Mouse (Mus musculus) intestine, embryonic 16.5 days (tissue): ENCODE results near the gene 4930452B06Rik. TPM values are rescaled to one million over a fixed set of nuclear protein-coding genes. Genes with fewer than 3 reads are reported as not detected.

Experiments used
- ATAC-seq: fragments of 200-750 bp; cut with Nextera tagmentation; 2 replicates; pipeline ENCODE4 v1.8.0; 2017; ENCODE audit warnings: moderate TSS enrichment, moderate library complexity
- H3K27ac ChIP-seq: fragments of 300-500 bp; sonication (generic); 2 replicates; pipeline ENCODE4 v1.5.1; 2014; ENCODE audit warnings: mild to moderate bottlenecking, low read length
- H3K27me3 ChIP-seq: fragments of 300-500 bp; sonication (generic); replicated peaks from 2 replicates; pipeline ENCODE4 v1.6.1; 2014; ENCODE audit warnings: low read length, control low read depth, mixed read lengths; ENCODE audit not compliant: control insufficient read depth, insufficient read depth
- H3K36me3 ChIP-seq: fragments of 300-500 bp; sonication (generic); 2 replicates; pipeline ENCODE4 v1.6.1; 2014; ENCODE audit warnings: low read length, control low read depth; ENCODE audit not compliant: control insufficient read depth, insufficient read depth
- H3K4me1 ChIP-seq: fragments of 300-500 bp; sonication (generic); 2 replicates; pipeline ENCODE4 v1.6.1; 2014; ENCODE audit warnings: low read length, control low read depth, mixed read lengths; ENCODE audit not compliant: control insufficient read depth, insufficient read depth
- H3K4me2 ChIP-seq: fragments of 300-500 bp; sonication (generic); 2 replicates; pipeline ENCODE4 v1.6.1; 2014; ENCODE audit warnings: low read depth, low read length, control low read depth
- H3K4me3 ChIP-seq: fragments of 300-500 bp; sonication (generic); 2 replicates; pipeline ENCODE4 v1.5.1; 2014; ENCODE audit warnings: mild to moderate bottlenecking, low read length
- H3K9ac ChIP-seq: fragments of 300-500 bp; sonication (generic); 2 replicates; pipeline ENCODE4 v1.6.1; 2014; ENCODE audit warnings: low read depth, low read length
- H3K9me3 ChIP-seq: fragments of 300-500 bp; sonication (generic); 2 replicates; pipeline ENCODE4 v1.6.1; 2016; ENCODE audit warnings: low read length, control low read depth; ENCODE audit not compliant: control insufficient read depth
- WGBS: fragments of 180-500 bp; shearing (Covaris S2); extraction: QIAGEN DNeasy Blood & Tissue Kit; methylation state at CpG from one replicate; pipeline ENCODE4 v1.1.7; 2014; 5-methylcytosine and 5-hydroxymethylcytosine counted together
- polyA plus RNA-seq: library from polyadenylated mRNA; unstranded; fragments of >200 nt; fragmentation: Nextera tagmentation; extraction: Ambion mirVana; gene quantifications from 2 replicates; pipeline ENCODE4 v1.2.1, GENCODE M21; 2015

Gene 4930452B06Rik
- polyA plus RNA-seq, 1 experiment from 2014 or later: 4.9 TPM

GRCm38 (mm10) chr14:8472884-8473283 lies 193.2 kb downstream of the 4930452B06Rik start:
- H3K4me3 ChIP-seq: no peak overlapping the region
- H3K4me1 ChIP-seq: no peaks in the 10 kb centered on the region
- no peaks in the 10 kb centered on the region for H3K27me3 ChIP-seq
- H3K9me3 ChIP-seq: no peaks in the 10 kb centered on the region
- H3K27ac ChIP-seq: no peak overlapping the region
- H3K4me2 ChIP-seq: no peak overlapping the region
- no peak for ATAC-seq
- H3K9ac ChIP-seq: no peak overlapping the region
- WGBS: 78% methylated on average over 2 of the region's 2 CpGs
- no peaks in the 10 kb centered on the region for H3K36me3 ChIP-seq

GRCm38 (mm10) chr14:8464401-8465154 lies 201.5 kb downstream of the 4930452B06Rik start:
- Histone ChIP-seq H3K27me3 (no peaks in the 10 kb centered on the region), H3K9ac (no peak overlapping the region), H3K9me3 (no peaks in the 10 kb centered on the region), H3K36me3 (no peaks in the 10 kb centered on the region), H3K4me3 (no peak overlapping the region), H3K27ac (no peak overlapping the region), H3K4me1 (no peaks in the 10 kb centered on the region), H3K4me2 (no peak overlapping the region)
- no peak for ATAC-seq
- 55% methylated on average over 14 of the region's 14 CpGs for WGBS

- 75% methylated on average over 4 of the region's 4 CpGs for WGBS
- Histone ChIP-seq H3K9ac (no peak overlapping the region), H3K36me3 (no peaks in the 10 kb centered on the region), H3K4me3 (no peak overlapping the region), H3K4me1 (no peaks in the 10 kb centered on the region), H3K4me2 (no peak overlapping the region), H3K27ac (no peak overlapping the region), H3K27me3 (no peaks in the 10 kb centered on the region), H3K9me3 (no peaks in the 10 kb centered on the region)
- no peak for ATAC-seq
Observed at GRCm38 (mm10) chr14:8462973-8463372, 203.1 kb downstream of the 4930452B06Rik start.

GRCm38 (mm10) chr14:8462321-8462909 lies 203.6 kb downstream of the 4930452B06Rik start:
- H3K4me2 ChIP-seq: no peak overlapping the region
- H3K4me1 ChIP-seq: no peaks in the 10 kb centered on the region
- H3K9me3 ChIP-seq: no peaks in the 10 kb centered on the region
- no peaks in the 10 kb centered on the region for H3K36me3 ChIP-seq
- no peaks in the 10 kb centered on the region for H3K27me3 ChIP-seq
- no peak overlapping the region for H3K4me3 ChIP-seq
- no peak overlapping the region for H3K27ac ChIP-seq
- ATAC-seq: no peak
- H3K9ac ChIP-seq: no peak overlapping the region
- WGBS: 80% methylated on average over 6 of the region's 6 CpGs

- Histone ChIP-seq H3K4me2 (no peak overlapping the region), H3K9me3 (no peaks in the 10 kb centered on the region), H3K36me3 (no peaks in the 10 kb centered on the region), H3K4me1 (no peaks in the 10 kb centered on the region), H3K27ac (no peak overlapping the region), H3K27me3 (no peaks in the 10 kb centered on the region), H3K9ac (no peak overlapping the region), H3K4me3 (no peak overlapping the region)
- peak; percentile 71 for ATAC-seq
- WGBS: 40% methylated on average over 19 of the region's 19 CpGs
Observed at GRCm38 (mm10) chr14:8460226-8461129, 205.6 kb downstream of the 4930452B06Rik start.

GRCm38 (mm10) chr14:8459759-8460158 lies 206.3 kb downstream of the 4930452B06Rik start:
- ATAC-seq: no peak
- Histone ChIP-seq H3K4me2 (no peak overlapping the region), H3K27me3 (no peaks in the 10 kb centered on the region), H3K9ac (no peak overlapping the region), H3K36me3 (no peaks in the 10 kb centered on the region), H3K9me3 (no peaks in the 10 kb centered on the region), H3K4me1 (no peaks in the 10 kb centered on the region), H3K4me3 (no peak overlapping the region), H3K27ac (no peak overlapping the region)
- 71% methylated on average over 4 of the region's 4 CpGs for WGBS

GRCm38 (mm10) chr14:8451117-8451516 lies 214.9 kb downstream of the 4930452B06Rik start:
- no peak for ATAC-seq
- H3K4me2 ChIP-seq: no peak overlapping the region
- H3K4me3 ChIP-seq: no peak overlapping the region
- no peak overlapping the region for H3K9ac ChIP-seq
- 84% methylated on average over 4 of the region's 4 CpGs for WGBS
- H3K4me1 ChIP-seq: no peaks in the 10 kb centered on the region
- no peaks in the 10 kb centered on the region for H3K9me3 ChIP-seq
- H3K27me3 ChIP-seq: no peaks in the 10 kb centered on the region
- H3K27ac ChIP-seq: no peak overlapping the region
- H3K36me3 ChIP-seq: no peaks in the 10 kb centered on the region

GRCm38 (mm10) chr14:8450342-8450741 lies 215.7 kb downstream of the 4930452B06Rik start:
- no peak overlapping the region for H3K4me2 ChIP-seq
- H3K4me1 ChIP-seq: no peaks in the 10 kb centered on the region
- no peaks in the 10 kb centered on the region for H3K36me3 ChIP-seq
- ATAC-seq: no peak
- H3K27me3 ChIP-seq: no peaks in the 10 kb centered on the region
- no peak overlapping the region for H3K27ac ChIP-seq
- no peak overlapping the region for H3K9ac ChIP-seq
- no peaks in the 10 kb centered on the region for H3K9me3 ChIP-seq
- no peak overlapping the region for H3K4me3 ChIP-seq
- WGBS: 96% methylated on average over 6 of the region's 6 CpGs

- no peaks in the 10 kb centered on the region for H3K27me3 ChIP-seq
- H3K4me1 ChIP-seq: no peaks in the 10 kb centered on the region
- H3K9me3 ChIP-seq: no peaks in the 10 kb centered on the region
- no peak overlapping the region for H3K27ac ChIP-seq
- H3K9ac ChIP-seq: no peak overlapping the region
- no peaks in the 10 kb centered on the region for H3K36me3 ChIP-seq
- no peak for ATAC-seq
- no peak overlapping the region for H3K4me2 ChIP-seq
- H3K4me3 ChIP-seq: no peak overlapping the region
Observed at GRCm38 (mm10) chr14:8449299-8449698, 216.7 kb downstream of the 4930452B06Rik start.
